In the genomic region with DNA sequence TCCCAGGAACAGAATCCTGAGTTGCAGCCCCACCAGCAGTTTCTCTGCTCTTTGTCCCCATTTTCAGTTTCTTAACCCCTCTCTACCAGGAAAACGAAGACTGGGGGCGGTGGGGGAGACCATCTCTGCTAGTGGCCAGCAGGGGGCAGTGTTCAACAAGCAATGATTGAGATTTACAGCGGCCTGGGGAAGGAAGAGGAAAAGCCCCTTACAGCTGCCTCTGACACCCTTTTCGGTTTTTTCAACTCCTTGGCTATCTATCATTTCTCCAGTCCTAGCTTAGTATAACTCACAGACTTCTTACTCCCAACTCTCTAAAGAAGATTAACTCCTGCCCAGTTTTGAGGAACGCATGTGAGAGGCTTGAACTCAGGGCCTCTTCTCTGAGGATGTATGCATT, we compare ENCODE assay signal across 8 mouse cellular contexts. TPM values are rescaled to one million over a fixed set of nuclear protein-coding genes. Genes with fewer than 3 reads are reported as not detected.
DNase-seq lines count a peak whose midpoint lies in the region; ATAC-seq and TF ChIP-seq lines count a peak whose summit lies in the region.

No protein-coding gene starts in this region.

- peak; percentile 72 for ATAC-seq in inflammation-experienced regulatory T-cells, adult 6 months
- peak; percentile 42; the same call in 1 of the 2 replicates for ATAC-seq in limb, embryonic 14.5 days (ENCODE audit: low FRiP score, low read depth)

- H3K9me3 ChIP-seq in limb, embryonic 14.5 days (ENCODE audit: control insufficient read depth, low read length), result no peaks in the 10 kb centered on the region

- WGBS in limb, embryonic 14.5 days, result 11% methylated on average over 5 of the region's 5 CpGs
- 19% methylated on average over 5 of the region's 5 CpGs for WGBS in thymus, adult 2 months

- no peak overlapping the region for H3K27ac ChIP-seq in limb, embryonic 14.5 days (replicated peaks; ENCODE audit: low read depth, low read length)
- no peak overlapping the region for H3K27ac ChIP-seq in thymus, adult 2 months (ENCODE audit: control insufficient read depth, insufficient read depth, low read length)

- no peak for TF ChIP-seq POLR2A in limb, embryonic 14.5 days (IDR thresholded peaks at IDR 0.05; ENCODE audit: borderline replicate concordance, extremely low read depth, insufficient read depth, insufficient read length)
- no peak for TF ChIP-seq POLR2A in thymus, adult 2 months (IDR thresholded peaks at IDR 0.05; ENCODE audit: control insufficient read depth, extremely low read depth, insufficient read depth, low read length, poor library complexity)

- H3K9ac ChIP-seq in limb, embryonic 14.5 days (ENCODE audit: low read depth, low read length, severe bottlenecking), result no peak overlapping the region

- DNase-seq in B cell, adult 2 months, result peak; percentile 83
- DNase-seq in NIH3T3 (ENCODE audit: low read depth), result peak; percentile 92
- peak; percentile 85 to 88 for DNase-seq in cerebellum, postnatal 14 days
- peak; percentile 59 for DNase-seq in gastrocnemius, adult 18-20 months (ENCODE audit: low spot score)
- DNase-seq in limb, embryonic 14.5 days (ENCODE audit: low spot score), result peak; percentile 89
- peak; percentile 87 for DNase-seq in neural tube, embryonic 10.5 days (ENCODE audit: extremely low spot score, low spot score)
- peak; percentile 75 for DNase-seq in thymus, adult 2 months

- no peak overlapping the region for H3K4me3 ChIP-seq in limb, embryonic 14.5 days (replicated peaks; ENCODE audit: low read length)
- no peak overlapping the region for H3K4me3 ChIP-seq in thymus, adult 2 months (ENCODE audit: control insufficient read depth, insufficient read depth, low read length)

- no peak overlapping the region for H3K4me2 ChIP-seq in limb, embryonic 14.5 days (replicated peaks; ENCODE audit: low read depth, low read length, severe bottlenecking)

- H3K36me3 ChIP-seq in limb, embryonic 14.5 days (ENCODE audit: control insufficient read depth, insufficient read depth, low read length), result no peaks in the 10 kb centered on the region
- no peaks in the 10 kb centered on the region for H3K36me3 ChIP-seq in thymus, adult 2 months (ENCODE audit: control insufficient read depth, insufficient read depth, low read length)

- peak; percentile 72; the same call in 1 of the 2 replicates for TF ChIP-seq CTCF in thymus, adult 2 months (IDR thresholded peaks at IDR 0.05; ENCODE audit: borderline replicate concordance, control insufficient read depth, extremely low read depth, insufficient read depth, low read length, poor library complexity)

- peaks cover 1% of the 10 kb centered on the region for H3K27me3 ChIP-seq in limb, embryonic 14.5 days (ENCODE audit: control insufficient read depth, insufficient read depth, low read length)
- no peaks in the 10 kb centered on the region for H3K27me3 ChIP-seq in thymus, adult 2 months (ENCODE audit: control insufficient read depth, insufficient read depth, low read length)

- H3K4me1 ChIP-seq in limb, embryonic 14.5 days (ENCODE audit: control insufficient read depth, insufficient read depth, low read length), result peaks cover 3% of the 10 kb centered on the region
- H3K4me1 ChIP-seq in thymus, adult 2 months (replicated peaks; ENCODE audit: control insufficient read depth, insufficient read depth, low read length), result no peaks in the 10 kb centered on the region

RNA-seq across cellular contexts. Expression of a gene that starts 10.4 kb away (rescaled TPM):
- not detected for total RNA-seq in gastrocnemius, adult 18-20 months (2021)
- polyA plus RNA-seq in inflammation-experienced regulatory T-cells, adult 6 months (2017; shearing (Covaris generic)), result not detected
- polyA plus RNA-seq in limb, embryonic 14.5 days (2012; rRNA removed), result 0.25 and 0.41 TPM in 2 replicates
- not detected in 2 replicates for polyA plus RNA-seq in limb, embryonic 14.5 days (2014; fragmentation: Nextera tagmentation; extraction: Ambion mirVana)
- 0.14 and 0.18 TPM in 2 replicates for polyA plus RNA-seq in thymus, adult 2 months (2012; rRNA removed)

RNA-seq across cellular contexts. Expression of a gene that starts 18.7 kb away (rescaled TPM):
- total RNA-seq in gastrocnemius, adult 18-20 months (2021), result under 1 TPM; 0.34 to 0.55 TPM
- polyA plus RNA-seq in inflammation-experienced regulatory T-cells, adult 6 months (2017; shearing (Covaris generic)), result under 1 TPM; 0.57 to 0.66 (median 0.64) TPM
- polyA plus RNA-seq in limb, embryonic 14.5 days (2012; rRNA removed), result 29.4 and 35.6 TPM in 2 replicates
- 15.6 and 19.1 TPM in 2 replicates for polyA plus RNA-seq in limb, embryonic 14.5 days (2014; fragmentation: Nextera tagmentation; extraction: Ambion mirVana)
- 20.5 and 27.3 TPM in 2 replicates for polyA plus RNA-seq in thymus, adult 2 months (2012; rRNA removed)

RNA-seq across cellular contexts. Expression of a gene that starts 35.4 kb away (rescaled TPM):
- total RNA-seq in gastrocnemius, adult 18-20 months (2021), result 10 to 100 TPM; 85.8 to 86.6 TPM
- 100 to 1,000 TPM in 1 of 3 experiments, 10 to 100 TPM in 2; 94.5 to 111 (median 98.0) TPM for polyA plus RNA-seq in inflammation-experienced regulatory T-cells, adult 6 months (2017; shearing (Covaris generic))
- polyA plus RNA-seq in limb, embryonic 14.5 days (2012; rRNA removed), result 187 and 191 TPM in 2 replicates
- 230 and 247 TPM in 2 replicates for polyA plus RNA-seq in limb, embryonic 14.5 days (2014; fragmentation: Nextera tagmentation; extraction: Ambion mirVana)
- polyA plus RNA-seq in thymus, adult 2 months (2012; rRNA removed), result 53.9 and 58.9 TPM in 2 replicates

RNA-seq across cellular contexts. Expression of a gene that starts 35.7 kb away (rescaled TPM):
- 10 to 100 TPM; 24.7 to 24.8 TPM for total RNA-seq in gastrocnemius, adult 18-20 months (2021)
- 100 to 1,000 TPM in 2 of 3 experiments, 10 to 100 TPM in 1; 97.1 to 147 (median 109) TPM for polyA plus RNA-seq in inflammation-experienced regulatory T-cells, adult 6 months (2017; shearing (Covaris generic))
- polyA plus RNA-seq in limb, embryonic 14.5 days (2012; rRNA removed), result 137 and 161 TPM in 2 replicates
- polyA plus RNA-seq in limb, embryonic 14.5 days (2014; fragmentation: Nextera tagmentation; extraction: Ambion mirVana), result 98.4 and 103 TPM in 2 replicates
- 130 and 133 TPM in 2 replicates for polyA plus RNA-seq in thymus, adult 2 months (2012; rRNA removed)

Comparison
In these comparisons a context has a peak if more than half of its experiments do, and no peak if none do; other contexts are left out.
1. RNA of a gene that starts 18.7 kb away (polyA plus RNA-seq): 15.6 to 35.6 TPM in limb, embryonic 14.5 days and 20.5 to 27.3 TPM in thymus, adult 2 months; 0.57 to 0.66 TPM in inflammation-experienced regulatory T-cells, adult 6 months; every median in the first group is over 10 times any median in the second.
2. Peak in every context shown above with its lines, with median percentiles within 50 percentile points of each other: DNase-seq.